Mouse (Mus musculus): Measurements from ENCODE around the gene Soat2. TPM values are rescaled to one million over a fixed set of nuclear protein-coding genes. Genes with fewer than 3 reads are reported as not detected.

The Soat2 gene
- polyA plus RNA-seq, 1 experiment from 2014 or later = 0.42 TPM

Other genes starting within 250 kb of the Soat2 start
- 1.4 and 6.0 TPM in 2 replicates for gene Krt4, start 225.8 kb upstream of the Soat2 start, polyA plus RNA-seq (2015; fragmentation: Nextera tagmentation; extraction: Ambion mirVana)
- gene Krt79, start 210.2 kb upstream of the Soat2 start, polyA plus RNA-seq (2015; fragmentation: Nextera tagmentation; extraction: Ambion mirVana) = 0.53 and 0.75 TPM in 2 replicates
- gene Krt78, start 196.2 kb upstream of the Soat2 start, polyA plus RNA-seq (2015; fragmentation: Nextera tagmentation; extraction: Ambion mirVana) = 0.14 TPM in 1 of 2 replicates, not detected in the other
- gene Krt8, start 146.0 kb upstream of the Soat2 start, polyA plus RNA-seq (2015; fragmentation: Nextera tagmentation; extraction: Ambion mirVana) = 132 and 209 TPM in 2 replicates
- 127 and 215 TPM in 2 replicates for gene Krt18, start 122.3 kb upstream of the Soat2 start, polyA plus RNA-seq (2015; fragmentation: Nextera tagmentation; extraction: Ambion mirVana)
- 71.5 and 75.0 TPM in 2 replicates for gene Eif4b, start 76.8 kb upstream of the Soat2 start, polyA plus RNA-seq (2015; fragmentation: Nextera tagmentation; extraction: Ambion mirVana)
- 33.2 and 35.1 TPM in 2 replicates for gene Tns2, start 50.1 kb upstream of the Soat2 start, polyA plus RNA-seq (2015; fragmentation: Nextera tagmentation; extraction: Ambion mirVana)
- 19.8 and 21.8 TPM in 2 replicates for gene Spryd3, start 14.3 kb upstream of the Soat2 start, polyA plus RNA-seq (2015; fragmentation: Nextera tagmentation; extraction: Ambion mirVana)
- 11.9 and 15.0 TPM in 2 replicates for gene Igfbp6, start 6.2 kb upstream of the Soat2 start, polyA plus RNA-seq (2015; fragmentation: Nextera tagmentation; extraction: Ambion mirVana)
- gene Zfp740, start 52.7 kb downstream of the Soat2 start, polyA plus RNA-seq (2015; fragmentation: Nextera tagmentation; extraction: Ambion mirVana) = 30.2 and 33.2 TPM in 2 replicates
- gene Csad, start 54.2 kb downstream of the Soat2 start, polyA plus RNA-seq (2015; fragmentation: Nextera tagmentation; extraction: Ambion mirVana) = 38.3 and 43.7 TPM in 2 replicates
- 3.9 and 6.9 TPM in 2 replicates for gene Itgb7, start 81.4 kb downstream of the Soat2 start, polyA plus RNA-seq (2015; fragmentation: Nextera tagmentation; extraction: Ambion mirVana)
- 8.9 and 11.8 TPM in 2 replicates for gene Rarg, start 107.0 kb downstream of the Soat2 start, polyA plus RNA-seq (2015; fragmentation: Nextera tagmentation; extraction: Ambion mirVana)
- 0.11 and 0.12 TPM in 2 replicates for gene Gm9918, start 120.0 kb downstream of the Soat2 start, polyA plus RNA-seq (2015; fragmentation: Nextera tagmentation; extraction: Ambion mirVana)
- gene Mfsd5, start 128.9 kb downstream of the Soat2 start, polyA plus RNA-seq (2015; fragmentation: Nextera tagmentation; extraction: Ambion mirVana) = 43.8 and 49.4 TPM in 2 replicates
- gene Espl1, start 145.7 kb downstream of the Soat2 start, polyA plus RNA-seq (2015; fragmentation: Nextera tagmentation; extraction: Ambion mirVana) = 18.2 and 21.1 TPM in 2 replicates
- 274 and 277 TPM in 2 replicates for gene Pfdn5, start 175.6 kb downstream of the Soat2 start, polyA plus RNA-seq (2015; fragmentation: Nextera tagmentation; extraction: Ambion mirVana)
- 56.6 and 67.9 TPM in 2 replicates for gene Myg1, start 181.2 kb downstream of the Soat2 start, polyA plus RNA-seq (2015; fragmentation: Nextera tagmentation; extraction: Ambion mirVana)
- gene Aaas, start 200.2 kb downstream of the Soat2 start, polyA plus RNA-seq (2015; fragmentation: Nextera tagmentation; extraction: Ambion mirVana) = 49.3 and 55.6 TPM in 2 replicates
- gene Sp7, start 216.7 kb downstream of the Soat2 start, polyA plus RNA-seq (2015; fragmentation: Nextera tagmentation; extraction: Ambion mirVana) = 0.11 and 0.20 TPM in 2 replicates

Measured in heart, embryonic 16.5 days (tissue).